Mouse (Mus musculus): ENCODE measurements around the gene Bnipl.

DNA sequence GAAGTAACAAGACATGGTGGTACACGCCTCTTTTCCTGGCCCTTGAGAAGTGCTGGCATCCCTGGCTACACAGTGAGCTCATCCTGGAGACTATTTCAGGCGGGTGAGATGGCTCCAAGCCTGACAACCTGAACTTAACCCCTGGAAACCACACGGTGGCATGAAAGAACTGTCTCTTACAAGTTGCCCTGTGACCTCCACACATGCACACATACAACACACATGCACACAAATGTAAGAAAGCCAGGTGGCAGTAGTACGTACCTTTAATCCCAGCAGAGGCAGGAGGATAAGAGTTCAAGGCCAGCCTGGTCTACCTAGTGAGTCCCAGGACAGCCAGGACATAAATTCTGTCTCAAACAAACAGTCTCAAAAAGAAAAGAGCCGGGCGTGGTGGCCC is 12.0 kb downstream of the Bnipl start:
- no peak for TF ChIP-seq CTCF (conservative IDR thresholded peaks at IDR 0.05; ENCODE audit: insufficient read depth, insufficient read length, low read depth, low read length)
- TF ChIP-seq POLR2A (IDR thresholded peaks at IDR 0.05; ENCODE audit: low read depth, low read length) = no peak

Measured in kidney, adult 2 months (tissue).